Mouse (Mus musculus) cerebellum, adult (tissue): Measurements from ENCODE around the gene Catsperz.
A peak's percentile ranks its signal among the peaks of the same experiment; 100 is the strongest.

ENCODE experiments used
- ATAC-seq: cut with Nextera tagmentation; 2 replicates; pipeline ENCODE4 v1.9.2; 2017; ENCODE audit warnings: mild to moderate bottlenecking, moderate library complexity, mixed read lengths; ENCODE audit not compliant: insufficient number of reproducible peaks, low FRiP score, low TSS enrichment

Gene Catsperz

GRCm38 (mm10) chr19:6925611-6926329, 590 bp upstream of the Catsperz start:
- no peak for ATAC-seq

- no peak for ATAC-seq
These were observed 496 bp downstream of the Catsperz start for GRCm38 (mm10) chr19:6924461-6925306.

DNA sequence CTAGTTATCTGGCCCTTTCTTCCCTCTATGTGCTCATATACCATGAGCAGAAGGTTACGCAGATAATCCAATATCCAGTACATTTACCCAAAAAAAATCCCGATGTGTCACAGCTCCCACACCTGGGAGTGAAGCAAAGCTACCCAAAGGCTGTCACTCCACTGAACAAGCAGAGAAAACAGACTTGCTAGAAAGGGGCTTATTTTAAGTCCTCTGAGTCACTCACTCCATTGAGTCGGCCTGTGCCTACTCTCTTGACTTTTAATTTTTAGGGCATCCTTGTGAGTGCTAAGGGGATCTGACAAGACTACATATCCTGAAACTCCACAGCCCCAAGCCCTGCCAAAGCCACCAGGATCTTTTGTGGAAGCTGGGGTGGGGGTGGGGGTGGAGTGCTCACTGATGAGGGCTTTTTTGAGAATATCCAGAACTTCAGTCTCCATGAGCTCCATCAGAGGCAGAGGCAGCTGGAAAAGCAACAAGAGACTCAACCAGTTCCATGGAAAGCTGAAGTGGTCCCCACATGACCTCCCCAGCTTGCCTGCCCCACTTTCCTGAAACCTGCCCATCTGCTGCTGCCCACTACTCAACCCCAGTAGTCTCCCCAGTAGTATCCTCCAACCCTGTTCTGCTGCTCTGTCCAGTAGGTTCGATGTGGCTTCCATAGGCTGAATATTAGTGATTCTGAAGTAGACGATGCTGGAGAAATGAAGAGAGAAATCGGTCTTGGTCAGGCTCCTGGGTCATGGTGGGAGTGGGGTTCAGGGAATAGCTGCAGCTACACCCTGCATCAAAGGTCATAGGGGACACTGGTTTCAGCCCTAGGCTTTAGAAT, 2.1 kb downstream of the Catsperz start:
- ATAC-seq: no peak

GRCm38 (mm10) chr19:6921647-6922567, 3.3 kb downstream of the Catsperz start, which contains the start of gene Esrra:
Gene Esrra (minus strand): TSS chr19:6921813.
- ATAC-seq: peak; percentile 88

- no peak for ATAC-seq
These were observed 4.2 kb downstream of the Catsperz start for GRCm38 (mm10) chr19:6920741-6921636.

DNA sequence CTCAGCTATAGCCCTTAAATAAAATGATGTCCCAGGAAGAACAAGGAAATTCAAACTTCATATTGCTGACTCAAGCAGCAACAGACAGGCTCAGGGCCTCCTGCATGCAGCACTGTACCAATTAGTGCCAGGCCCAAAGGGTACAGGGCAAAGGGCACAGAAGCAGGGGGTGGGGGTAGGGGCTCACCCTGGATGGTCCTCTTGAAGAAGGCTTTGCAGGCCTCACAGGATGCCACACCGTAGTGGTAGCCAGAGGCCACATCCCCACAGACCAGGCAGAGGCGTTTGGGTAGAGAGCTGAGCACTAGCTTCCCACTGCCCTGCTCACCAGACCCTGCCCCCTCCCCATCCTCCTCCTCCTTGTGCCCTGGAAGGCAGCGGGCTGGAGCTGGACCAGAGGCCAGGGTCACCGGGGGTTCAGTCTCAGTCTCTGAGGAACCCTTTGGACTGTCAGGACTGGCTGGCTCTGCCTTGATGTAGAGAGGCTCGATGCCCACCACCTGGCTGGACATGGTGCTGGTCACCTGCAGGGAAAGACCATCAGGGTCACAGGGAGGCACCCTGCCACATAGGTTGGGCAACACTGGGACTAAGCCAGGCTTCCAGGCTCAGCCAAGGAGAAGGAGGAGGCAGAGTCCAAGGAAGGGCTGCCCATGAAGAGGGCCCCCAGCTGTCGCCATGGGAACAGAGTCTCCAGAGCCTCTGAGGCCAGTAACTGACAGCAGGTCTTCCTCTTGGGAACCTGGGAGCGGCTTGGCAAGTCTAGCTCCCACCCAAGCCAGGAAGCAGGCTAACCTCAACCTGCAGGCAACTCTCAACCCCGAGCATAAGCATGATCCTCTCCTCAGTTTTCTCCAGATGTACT, 5.1 kb downstream of the Catsperz start:
- ATAC-seq: 0 out of 2 replicates have a peak, but pooled peaks have one; percentile 23

- ATAC-seq: no peak
These were observed 5.7 kb downstream of the Catsperz start for GRCm38 (mm10) chr19:6919431-6919830.

DNA sequence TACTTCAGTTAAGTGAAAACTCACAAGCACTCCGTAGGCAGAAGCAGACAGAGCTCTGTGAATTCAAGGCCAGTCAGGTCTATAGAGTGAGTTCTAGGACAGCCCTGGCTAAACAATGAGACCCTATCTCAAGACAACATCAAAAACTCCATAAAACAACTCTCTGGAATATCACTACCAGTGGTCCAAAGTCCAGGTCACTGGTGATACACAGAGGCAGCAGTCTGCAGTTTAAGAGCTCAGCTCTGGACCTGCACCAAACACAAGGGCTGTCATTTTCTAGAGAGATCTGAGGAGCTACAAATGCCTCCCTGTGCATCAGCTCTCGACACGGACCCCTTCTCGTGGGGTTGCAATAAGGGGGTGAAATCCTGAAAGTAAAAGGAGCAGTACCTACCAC, 6.9 kb downstream of the Catsperz start:
- no peak for ATAC-seq

DNA sequence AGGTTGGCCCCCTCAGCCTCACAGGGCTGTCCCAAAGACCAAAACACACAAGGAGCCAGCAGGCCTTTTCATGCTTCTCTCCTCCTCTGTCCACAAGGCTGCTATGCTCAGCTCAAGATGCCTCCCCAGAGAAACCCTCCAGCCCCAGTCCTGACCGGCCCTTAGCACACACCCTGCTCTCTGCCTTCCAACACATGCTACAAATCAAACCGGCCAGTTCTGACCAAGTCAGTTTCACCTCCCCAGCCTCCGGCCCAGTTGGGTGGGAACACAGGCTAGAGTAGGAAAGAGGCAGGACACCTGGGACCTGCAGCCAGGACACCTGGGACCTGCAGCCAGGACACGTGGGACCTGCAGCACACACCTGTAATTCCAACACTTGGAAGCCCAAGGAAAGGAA, 8.7 kb downstream of the Catsperz start:
- ATAC-seq: no peak

- no peak for ATAC-seq
These were observed 9.9 kb downstream of the Catsperz start for GRCm38 (mm10) chr19:6915276-6915675.

- ATAC-seq: no peak
These were observed 10.6 kb downstream of the Catsperz start for GRCm38 (mm10) chr19:6914540-6914939.

DNA sequence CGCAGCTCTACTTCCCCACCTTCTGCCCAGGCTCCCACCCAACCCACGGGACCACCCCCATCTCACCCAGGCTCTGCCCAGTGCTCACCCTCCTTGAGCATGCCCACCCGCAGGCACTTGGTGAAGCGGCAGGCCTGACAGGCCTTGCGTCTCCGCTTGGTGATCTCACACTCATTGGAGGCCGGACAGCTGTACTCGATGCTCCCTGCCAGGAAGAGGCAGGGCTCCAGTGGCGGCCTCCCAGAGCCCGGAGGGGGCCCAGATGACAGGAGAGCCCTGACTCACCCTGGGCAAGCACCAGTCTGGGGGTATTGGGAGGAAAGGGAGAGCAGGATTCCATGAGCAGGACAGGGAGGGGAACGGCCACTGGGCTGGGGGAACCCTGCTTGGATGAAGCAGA, 11.2 kb downstream of the Catsperz start:
- no peak for ATAC-seq

DNA sequence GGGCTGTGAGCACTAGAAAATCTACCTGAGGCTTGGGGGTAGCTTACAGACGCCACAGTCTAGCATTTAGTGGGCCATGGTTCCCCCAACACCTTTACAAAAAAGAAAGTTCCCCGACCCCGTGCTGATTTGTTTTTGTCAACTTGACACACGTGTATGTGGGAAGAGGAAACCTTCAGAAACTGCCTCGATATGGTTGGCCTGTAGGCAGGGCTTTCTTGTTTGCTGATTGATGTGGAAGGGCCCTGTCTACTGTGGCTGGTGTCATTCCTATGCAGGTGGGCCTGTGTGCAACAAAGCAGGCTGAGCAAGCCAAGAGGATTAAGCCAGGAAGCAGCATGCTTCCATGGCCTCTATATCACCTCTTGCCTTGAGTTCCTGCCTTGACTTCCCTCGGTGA, 12.1 kb downstream of the Catsperz start:
- no peak for ATAC-seq

DNA sequence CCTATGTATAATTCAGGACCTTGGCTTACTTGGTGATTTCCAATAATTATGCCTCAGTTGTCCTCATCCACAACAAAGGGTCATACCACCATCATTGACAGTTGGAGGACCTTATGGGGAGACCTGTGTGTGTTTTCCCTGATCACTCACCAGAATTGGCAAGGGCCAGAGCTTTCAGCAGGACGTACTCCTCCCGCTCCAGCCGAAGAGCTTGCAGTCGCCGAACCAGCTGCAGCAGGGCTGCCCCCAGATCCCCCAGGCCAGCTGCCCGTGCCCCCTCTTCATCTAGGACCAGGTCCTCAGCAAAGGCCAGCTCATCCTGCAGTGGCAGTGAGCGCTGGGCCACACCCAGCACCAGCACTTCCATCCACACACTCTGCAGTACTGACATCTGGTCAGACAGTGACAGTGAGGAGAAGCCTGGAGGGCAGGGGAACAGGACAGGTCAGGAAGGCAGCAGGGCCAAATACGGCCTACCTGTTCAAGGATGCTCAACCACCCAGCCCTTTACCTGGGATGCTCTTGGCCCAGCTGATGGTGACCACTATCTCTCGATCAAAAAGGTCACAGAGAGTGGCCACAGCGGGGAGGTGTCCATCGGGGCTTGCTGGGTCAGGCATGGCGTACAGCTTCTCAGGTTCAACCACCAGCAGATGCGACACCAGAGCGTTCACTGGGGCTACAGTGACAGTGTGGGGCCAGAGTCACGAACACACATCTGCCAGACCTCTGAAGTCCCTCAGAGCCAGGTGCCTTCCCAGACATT, 12.8 kb downstream of the Catsperz start:
- ATAC-seq: no peak

GRCm38 (mm10) chr19:6911101-6912074, 13.8 kb downstream of the Catsperz start:
- no peak for ATAC-seq

DNA sequence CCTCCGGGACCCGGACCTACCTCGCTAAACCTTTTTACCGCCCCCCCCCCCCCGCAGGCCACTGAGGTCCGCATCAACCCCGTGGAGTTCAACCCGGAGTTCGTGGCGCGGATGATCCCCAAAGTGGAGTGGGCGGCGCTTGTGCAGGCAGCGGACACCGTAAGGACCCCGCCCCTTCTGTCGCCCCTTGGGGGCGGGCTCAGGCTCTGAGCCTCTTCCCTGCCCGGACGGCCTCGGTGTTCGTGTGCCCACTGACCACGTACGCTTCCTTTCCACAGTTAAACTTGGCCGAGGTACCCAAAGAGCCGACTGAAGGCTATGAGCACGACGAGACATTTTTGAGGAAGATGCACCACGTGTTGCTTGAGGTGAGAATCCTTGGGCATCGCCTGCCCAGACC, 14.9 kb downstream of the Catsperz start:
- peak; percentile 8; the same call in 1 of the 2 replicates for ATAC-seq
